Mouse (Mus musculus): Measurements from ENCODE around the gene Gm47841.

- TF ChIP-seq CTCF (IDR thresholded peaks at IDR 0.05; ENCODE audit: control insufficient read depth, insufficient read depth, insufficient replicate concordance, low read depth, low read length) (no peak), POLR2A (IDR thresholded peaks at IDR 0.05; ENCODE audit: control insufficient read depth, low read depth, low read length) (no peak)
Measured at GRCm38 (mm10) chr15:101007236-101007635, 40.0 kb downstream of the Gm47841 start.
